Mouse (Mus musculus): ENCODE data around the gene Phpt1. TPM values are rescaled to one million over a fixed set of nuclear protein-coding genes. Genes with fewer than 3 reads are reported as not detected.

The Phpt1 gene
- total RNA-seq, 2 experiments from 2014 or later: 43.0 to 44.8 TPM

- DNase-seq (ENCODE audit: low spot score in 2 of 2): no peak
Observed at GRCm38 (mm10) chr2:25583120-25583481, 8.1 kb upstream of the Phpt1 start.

- DNase-seq (ENCODE audit: low spot score in 2 of 2): no peak
Observed at GRCm38 (mm10) chr2:25582466-25583119, 7.6 kb upstream of the Phpt1 start.

GRCm38 (mm10) chr2:25581901-25582301 lies 6.9 kb upstream of the Phpt1 start:
- DNase-seq (ENCODE audit: low spot score in 2 of 2): no peak

- no peak for DNase-seq (ENCODE audit: low spot score in 2 of 2)
Observed at GRCm38 (mm10) chr2:25581294-25581864, 6.4 kb upstream of the Phpt1 start, which contains the start of gene Ajm1. Gene Ajm1, minus strand, starts transcription at chr2:25581757.

- no peak for DNase-seq (ENCODE audit: low spot score in 2 of 2)
Observed at GRCm38 (mm10) chr2:25580621-25581101, 5.6 kb upstream of the Phpt1 start.

- no peak for DNase-seq (ENCODE audit: low spot score in 2 of 2)
Observed at GRCm38 (mm10) chr2:25579737-25580460, 4.9 kb upstream of the Phpt1 start.

- DNase-seq (ENCODE audit: low spot score in 2 of 2): no peak
Observed at GRCm38 (mm10) chr2:25578796-25579736, 4.0 kb upstream of the Phpt1 start.

GRCm38 (mm10) chr2:25577951-25578795 lies 3.1 kb upstream of the Phpt1 start:
- DNase-seq (ENCODE audit: low spot score in 2 of 2): no peak

- no peak for DNase-seq (ENCODE audit: low spot score in 2 of 2)
Observed at GRCm38 (mm10) chr2:25576965-25577891, 2.2 kb upstream of the Phpt1 start.

GRCm38 (mm10) chr2:25576028-25576850 lies 1.2 kb upstream of the Phpt1 start:
- DNase-seq (ENCODE audit: low spot score in 2 of 2): no peak

- DNase-seq (ENCODE audit: low spot score in 2 of 2): peak in 1 of 2 experiments; percentile 41
Observed at GRCm38 (mm10) chr2:25575432-25576027, 506 bp upstream of the Phpt1 start.

GRCm38 (mm10) chr2:25574136-25574535 lies 888 bp downstream of the Phpt1 start:
- DNase-seq (ENCODE audit: low spot score in 2 of 2): peak in 1 of 2 experiments; percentile 7

GRCm38 (mm10) chr2:25573068-25573467 lies 2.0 kb downstream of the Phpt1 start:
- DNase-seq (ENCODE audit: low spot score in 2 of 2): no peak

- DNase-seq (ENCODE audit: low spot score in 2 of 2): no peak
Observed at GRCm38 (mm10) chr2:25571221-25571620, 3.8 kb downstream of the Phpt1 start.

GRCm38 (mm10) chr2:25569323-25569722 lies 5.7 kb downstream of the Phpt1 start:
- DNase-seq (ENCODE audit: low spot score in 2 of 2): no peak

GRCm38 (mm10) chr2:25568473-25569019 lies 6.5 kb downstream of the Phpt1 start:
- DNase-seq (ENCODE audit: low spot score in 2 of 2): no peak

- DNase-seq (ENCODE audit: low spot score in 2 of 2): no peak
Observed at GRCm38 (mm10) chr2:25566558-25566957, 8.5 kb downstream of the Phpt1 start.
